Mouse (Mus musculus) midbrain, embryonic 11.5 days (tissue): ENCODE results near the gene Agap2. TPM values are rescaled to one million over a fixed set of nuclear protein-coding genes. Genes with fewer than 3 reads are reported as not detected.
"Not testable (repeated sequence)": the region's sequence is repeated elsewhere in the genome, so short reads cannot be mapped to it uniquely, and the experiment has no call there.

ENCODE experiments used
- ATAC-seq: fragments of 200-750 bp; cut with Nextera tagmentation; 2 replicates; pipeline ENCODE4 v1.8.0; 2017; ENCODE audit warnings: moderate TSS enrichment, moderate library complexity; ENCODE audit not compliant: low FRiP score
- DNase-seq: peaks from one replicate; pipeline ENCODE4 v3.0.0; 2015; ENCODE audit warnings: low spot score; ENCODE audit errors: missing footprints
- H3K27ac ChIP-seq: fragments of 300-500 bp; sonication (generic); 2 replicates; pipeline ENCODE4 v1.5.1; 2014; ENCODE audit warnings: low read depth, low read length
- H3K27me3 ChIP-seq: fragments of 300-500 bp; sonication (generic); 2 replicates; pipeline ENCODE4 v1.6.1; 2014; ENCODE audit warnings: mild to moderate bottlenecking, low read length, moderate library complexity, mixed read lengths; ENCODE audit not compliant: control insufficient read depth, insufficient read depth
- H3K36me3 ChIP-seq: fragments of 300-500 bp; sonication (generic); 2 replicates; pipeline ENCODE4 v1.6.1; 2014; ENCODE audit warnings: mild to moderate bottlenecking, low read length, moderate library complexity, mixed read lengths; ENCODE audit not compliant: control insufficient read depth, insufficient read depth
- H3K4me1 ChIP-seq: fragments of 300-500 bp; sonication (generic); 2 replicates; pipeline ENCODE4 v1.6.1; 2014; ENCODE audit warnings: low read length; ENCODE audit not compliant: control insufficient read depth, insufficient read depth
- H3K4me2 ChIP-seq: fragments of 300-500 bp; sonication (generic); 2 replicates; pipeline ENCODE4 v1.6.1; 2014; ENCODE audit warnings: mild to moderate bottlenecking, moderate library complexity
- H3K4me3 ChIP-seq: fragments of 300-500 bp; sonication (generic); 2 replicates; pipeline ENCODE4 v1.5.1; 2014; ENCODE audit warnings: low read depth, low read length
- H3K9ac ChIP-seq: fragments of 300-500 bp; sonication (generic); 2 replicates; pipeline ENCODE4 v1.6.1; 2014; ENCODE audit warnings: low read length
- H3K9me3 ChIP-seq: fragments of 300-500 bp; sonication (generic); 2 replicates; pipeline ENCODE4 v1.6.1; 2016; ENCODE audit warnings: low read length; ENCODE audit not compliant: control insufficient read depth
- WGBS: fragments of 180-500 bp; shearing (Covaris S2); extraction: QIAGEN DNeasy Blood & Tissue Kit; methylation state at CpG from one replicate; pipeline ENCODE4 v1.1.7; 2014; 5-methylcytosine and 5-hydroxymethylcytosine counted together
- polyA plus RNA-seq: library from polyadenylated mRNA; unstranded; fragments of >200 nt; fragmentation: Nextera tagmentation; extraction: Ambion mirVana; gene quantifications from 2 replicates; pipeline ENCODE4 v1.2.1, GENCODE M21; 2014

Gene Agap2
- polyA plus RNA-seq, 1 experiment from 2014 or later = 0.89 TPM

DNA sequence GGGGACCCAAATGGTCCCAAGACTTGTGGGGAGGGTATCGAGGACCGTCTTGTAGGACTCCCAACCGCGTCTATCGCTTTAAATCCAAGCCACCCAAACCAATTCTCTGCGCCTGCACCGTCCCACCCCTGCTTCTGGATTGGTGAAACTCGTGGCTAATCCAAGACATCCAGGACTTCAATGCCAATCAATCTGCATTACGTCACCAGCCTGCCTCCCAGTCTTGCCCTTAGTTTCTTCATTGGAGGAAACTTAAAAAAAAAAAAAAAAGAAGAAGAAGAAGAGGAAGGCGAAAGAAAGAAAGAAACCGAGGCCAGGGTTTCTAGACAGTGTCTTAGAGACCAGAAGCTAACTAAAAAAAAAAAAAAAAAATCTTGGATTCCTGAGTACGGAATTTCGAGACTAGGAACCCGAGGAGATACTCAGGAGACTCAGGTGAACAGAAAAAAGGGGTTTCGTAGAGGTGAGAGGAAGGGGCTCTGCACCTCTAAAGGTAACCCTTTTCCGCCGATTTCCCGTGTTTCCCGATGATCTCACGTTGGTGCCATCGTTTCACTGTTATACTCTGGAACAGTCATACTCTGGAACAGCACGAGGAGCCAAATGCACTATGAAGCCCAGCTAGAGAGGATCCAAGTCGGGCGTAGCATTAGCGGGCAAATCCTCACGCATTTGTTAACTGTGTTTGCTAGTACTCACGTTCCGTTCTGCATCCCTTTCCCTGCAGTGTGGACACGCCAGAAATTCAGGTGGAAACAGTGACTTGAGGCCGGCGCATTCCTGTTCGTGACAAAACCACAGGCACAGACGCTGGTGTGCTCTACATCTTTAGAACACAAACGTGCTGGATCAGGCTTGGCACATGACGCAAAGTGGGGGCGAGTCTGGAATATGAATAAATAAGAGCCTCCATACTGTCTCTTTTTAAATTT is 4.6 kb upstream of the Agap2 start, which contains the start of gene Tspan31:
Tspan31 (minus strand) TSS at position 75 of the 932 bp plus-strand sequence.
- Histone ChIP-seq H3K27me3 (no peaks in the 10 kb centered on the region), H3K4me3 (peak within 1 kb of the TSS; percentile 63), H3K36me3 (peaks cover 23% of the 10 kb centered on the region), H3K4me2 (peak within 1 kb of the TSS; percentile 97), H3K27ac (peak within 1 kb of the TSS; percentile 88), H3K9me3 (no peaks in the 10 kb centered on the region), H3K4me1 (peaks cover 14% of the 10 kb centered on the region), H3K9ac (peak within 1 kb of the TSS; percentile 79)
- DNase-seq (peak; percentile 99), ATAC-seq (peak; percentile 90)
- WGBS = 3% methylated on average over 36 of the region's 36 CpGs

- Histone ChIP-seq H3K9me3 (no peaks in the 10 kb centered on the region), H3K27ac (no peak overlapping the region), H3K27me3 (no peaks in the 10 kb centered on the region), H3K9ac (peak overlapping the region; percentile 77), H3K4me2 (peak overlapping the region; percentile 79), H3K4me1 (peaks cover 14% of the 10 kb centered on the region), H3K36me3 (peaks cover 15% of the 10 kb centered on the region), H3K4me3 (peak overlapping the region; percentile 63)
- ATAC-seq (no peak), DNase-seq (no peak)
- 82% methylated on average over 9 of the region's 9 CpGs for WGBS
Observed at GRCm38 (mm10) chr10:127071203-127071602, 3.9 kb upstream of the Agap2 start.

- peaks cover 14% of the 10 kb centered on the region for H3K4me1 ChIP-seq
- H3K27ac ChIP-seq, H3K36me3 ChIP-seq, H3K4me3 ChIP-seq, H3K27me3 ChIP-seq, ATAC-seq, H3K9me3 ChIP-seq, DNase-seq, H3K4me2 ChIP-seq, H3K9ac ChIP-seq: not testable (repeated sequence)
- WGBS = 88% methylated on average over 4 of the region's 4 CpGs
Observed at GRCm38 (mm10) chr10:127072270-127072669, 2.8 kb upstream of the Agap2 start.

- not testable (repeated sequence) for H3K9me3 ChIP-seq, H3K27ac ChIP-seq, H3K4me2 ChIP-seq, H3K9ac ChIP-seq, H3K27me3 ChIP-seq, ATAC-seq, H3K36me3 ChIP-seq, DNase-seq, H3K4me3 ChIP-seq
- WGBS = 85% methylated on average over 2 of the region's 2 CpGs
- peaks cover 17% of the 10 kb centered on the region for H3K4me1 ChIP-seq
Observed at GRCm38 (mm10) chr10:127072969-127073368, 2.1 kb upstream of the Agap2 start.

- Histone ChIP-seq H3K4me1 (peaks cover 18% of the 10 kb centered on the region), H3K36me3 (no peaks in the 10 kb centered on the region), H3K9ac (no peak overlapping the region), H3K27ac (no peak overlapping the region), H3K27me3 (no peaks in the 10 kb centered on the region), H3K9me3 (no peaks in the 10 kb centered on the region), H3K4me3 (no peak overlapping the region), H3K4me2 (no peak overlapping the region)
- 97% methylated on average over 1 of the region's 1 CpGs for WGBS
- DNase-seq (no peak), ATAC-seq (no peak)
Observed at GRCm38 (mm10) chr10:127073981-127074380, 1.1 kb upstream of the Agap2 start.

- ATAC-seq (no peak), DNase-seq (no peak)
- Histone ChIP-seq H3K4me1 (peaks cover 19% of the 10 kb centered on the region), H3K9me3 (no peaks in the 10 kb centered on the region), H3K27ac (no peak overlapping the region), H3K27me3 (peaks cover 15% of the 10 kb centered on the region), H3K4me2 (no peak overlapping the region), H3K36me3 (no peaks in the 10 kb centered on the region), H3K9ac (no peak overlapping the region), H3K4me3 (no peak overlapping the region)
- 83% methylated on average over 8 of the region's 8 CpGs for WGBS
Observed at GRCm38 (mm10) chr10:127075651-127076050, 567 bp downstream of the Agap2 start.

GRCm38 (mm10) chr10:127076082-127076481 is 998 bp downstream of the Agap2 start:
- no peak overlapping the region for H3K9ac ChIP-seq
- 57% methylated on average over 4 of the region's 4 CpGs for WGBS
- no peak for DNase-seq

GRCm38 (mm10) chr10:127077515-127077914 is 2.4 kb downstream of the Agap2 start:
- WGBS = 4% methylated on average over 10 of the region's 10 CpGs
- peak; percentile 81 for DNase-seq
- Histone ChIP-seq H3K4me1 (peaks cover 32% of the 10 kb centered on the region), H3K27ac (no peak overlapping the region; the same call in 1 of the 2 replicates), H3K4me3 (no peak overlapping the region), H3K27me3 (peaks cover 30% of the 10 kb centered on the region), H3K36me3 (no peaks in the 10 kb centered on the region), H3K9ac (no peak overlapping the region), H3K4me2 (0 out of 2 replicates have a peak overlapping the region, but pooled peaks have one; percentile 10), H3K9me3 (no peaks in the 10 kb centered on the region)
- ATAC-seq = no peak

More at GRCm38 (mm10) chr10:127076082-127076481, 998 bp downstream of the Agap2 start:
- H3K27ac ChIP-seq = no peak overlapping the region
- H3K4me3 ChIP-seq = no peak overlapping the region
- H3K36me3 ChIP-seq = no peaks in the 10 kb centered on the region
- ATAC-seq = no peak
- no peak overlapping the region for H3K4me2 ChIP-seq
- peaks cover 19% of the 10 kb centered on the region for H3K27me3 ChIP-seq
- H3K4me1 ChIP-seq = peaks cover 24% of the 10 kb centered on the region
- H3K9me3 ChIP-seq = no peaks in the 10 kb centered on the region

DNA sequence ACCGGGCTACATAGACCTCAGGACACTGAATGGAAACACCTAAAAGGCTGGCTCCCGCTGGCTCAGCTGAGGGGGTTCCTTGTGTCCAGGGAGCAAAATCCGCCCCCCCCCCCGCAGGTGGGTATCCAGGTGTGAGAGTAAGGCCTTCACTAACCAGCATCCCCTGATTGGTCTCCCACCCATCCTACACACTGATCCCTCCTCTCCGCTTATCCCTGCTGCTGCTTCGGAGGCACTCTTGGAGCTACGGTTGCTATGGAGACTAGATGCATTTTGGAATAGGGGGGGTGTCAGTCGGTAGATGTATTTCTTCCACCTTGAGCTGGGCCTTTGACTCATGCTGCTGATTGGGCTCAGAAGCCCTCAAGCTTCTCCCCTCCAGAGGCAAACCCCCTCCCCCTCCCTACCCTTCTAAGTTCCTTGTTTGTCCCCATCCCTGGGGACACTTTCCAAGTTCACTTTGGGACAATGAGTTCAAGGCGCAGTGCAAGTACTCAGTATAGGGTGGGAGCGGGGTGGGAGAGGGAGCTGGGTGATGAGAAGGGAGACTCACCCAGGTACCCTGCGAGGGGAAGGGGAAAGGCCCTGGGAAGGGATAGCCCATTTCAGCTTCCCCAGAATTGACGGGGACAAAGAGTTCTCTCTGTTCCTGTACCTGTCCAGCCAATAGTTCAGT is 3.1 kb downstream of the Agap2 start:
- no peak overlapping the region for H3K27ac ChIP-seq
- no peaks in the 10 kb centered on the region for H3K9me3 ChIP-seq
- H3K4me2 ChIP-seq = peak overlapping the region; percentile 100
- peak; percentile 33; the same call in 1 of the 2 replicates for ATAC-seq
- H3K4me3 ChIP-seq = peak overlapping the region; percentile 68
- WGBS = 1% methylated on average over 12 of the region's 12 CpGs
- H3K4me1 ChIP-seq = peaks cover 33% of the 10 kb centered on the region
- peaks cover 35% of the 10 kb centered on the region for H3K27me3 ChIP-seq
- H3K36me3 ChIP-seq = no peaks in the 10 kb centered on the region
- no peak overlapping the region for H3K9ac ChIP-seq
- peak; percentile 98 for DNase-seq
